Mouse (Mus musculus) ES-E14 (cell line): ENCODE data around the gene Nrarp. TPM values are rescaled to one million over a fixed set of nuclear protein-coding genes. Genes with fewer than 3 reads are reported as not detected.

Experiments used
- DNase-seq: peaks from one replicate; pipeline ENCODE4 v3.0.0-alpha.2; 2013; ENCODE audit warnings: low read depth, low spot score
- H3K27ac ChIP-seq: 2 replicates; pipeline ENCODE4 v1.5.1; 2012; ENCODE audit warnings: low read depth, mild to moderate bottlenecking, low read length, moderate library complexity, mixed read lengths; ENCODE audit not compliant: poor library complexity, insufficient read depth, severe bottlenecking
- H3K36me3 ChIP-seq: 2 replicates; pipeline ENCODE4 v1.6.1; 2012; ENCODE audit warnings: mild to moderate bottlenecking, low read length, moderate library complexity, mixed read lengths; ENCODE audit not compliant: control insufficient read depth, poor library complexity, insufficient read depth, severe bottlenecking
- H3K4me1 ChIP-seq, 2 experiments: fragments of 150-350 bp in 1 of 2; sonication (generic) in 1 of 2; 2 replicates each; pipeline ENCODE4 v1.6.1; 2012; ENCODE audit warnings: low read length in 2 of 2, mild to moderate bottlenecking in 1 of 2, mixed read lengths in 1 of 2; ENCODE audit not compliant: control insufficient read depth in 2 of 2, insufficient read depth in 2 of 2, poor library complexity in 1 of 2
- H3K4me3 ChIP-seq, 2 experiments: fragments of 150-350 bp in 1 of 2; sonication (generic) in 1 of 2; 2 replicates each; pipeline ENCODE4 v1.5.1; 2012; ENCODE audit warnings: low read length in 2 of 2, low read depth in 1 of 2, mild to moderate bottlenecking in 1 of 2, mixed read lengths in 1 of 2; ENCODE audit not compliant: insufficient read depth in 1 of 2, poor library complexity in 1 of 2, severe bottlenecking in 1 of 2
- H3K9ac ChIP-seq: 2 replicates; pipeline ENCODE4 v1.6.1; 2012; ENCODE audit warnings: low read depth, mild to moderate bottlenecking, low read length, mixed read lengths; ENCODE audit not compliant: poor library complexity, insufficient read depth, severe bottlenecking
- H3K9me3 ChIP-seq: fragments of 150-350 bp; sonication (generic); 2 replicates; pipeline ENCODE4 v1.6.1; 2012; ENCODE audit warnings: low read depth, mild to moderate bottlenecking, low read length; ENCODE audit not compliant: control insufficient read depth, insufficient read depth
- CHD2 ChIP-seq: IDR thresholded peaks from 2 replicates; pipeline ENCODE4 v1.6.1; 2014; ENCODE audit warnings: mild to moderate bottlenecking, low read depth, low read length, inconsistent platforms
- HCFC1 ChIP-seq: IDR thresholded peaks from 2 replicates; pipeline ENCODE4 v1.6.1; 2012; ENCODE audit warnings: low read length, inconsistent platforms, borderline replicate concordance; ENCODE audit not compliant: insufficient read depth
- MAFK ChIP-seq: IDR thresholded peaks from 2 replicates; pipeline ENCODE4 v1.6.1; 2014; ENCODE audit warnings: mild to moderate bottlenecking, low read depth, low read length, inconsistent platforms; ENCODE audit not compliant: insufficient read depth
- ZC3H11A ChIP-seq: IDR thresholded peaks from 2 replicates; pipeline ENCODE4 v1.6.1; 2012; ENCODE audit warnings: low read depth, mild to moderate bottlenecking, inconsistent platforms, low read length, borderline replicate concordance
- ZNF384 ChIP-seq: IDR thresholded peaks from 2 replicates; pipeline ENCODE4 v1.6.1; 2012; ENCODE audit warnings: low read depth, low read length, inconsistent platforms
- in situ Hi-C, 2 experiments: fragments of 600-800 bp; cut with MboI; formaldehyde crosslinking; loops; one replicate each; pipeline ENCODE4 v1.15.1; 2025; ENCODE audit warnings: low sequenced_read_pairs in 2 of 2, inconsistent platforms in 1 of 2; ENCODE audit not compliant: unreplicated experiment in 2 of 2
- total RNA-seq: library from RNA; depleted of rRNA; stranded (reverse); fragments of 300-350 nt; gene quantifications from 2 replicates; pipeline ENCODE4 v1.2.3, GENCODE M21; 2012; rRNA removed

Nrarp gene
- total RNA-seq, result 1.9 and 2.1 TPM in 2 replicates

DNA sequence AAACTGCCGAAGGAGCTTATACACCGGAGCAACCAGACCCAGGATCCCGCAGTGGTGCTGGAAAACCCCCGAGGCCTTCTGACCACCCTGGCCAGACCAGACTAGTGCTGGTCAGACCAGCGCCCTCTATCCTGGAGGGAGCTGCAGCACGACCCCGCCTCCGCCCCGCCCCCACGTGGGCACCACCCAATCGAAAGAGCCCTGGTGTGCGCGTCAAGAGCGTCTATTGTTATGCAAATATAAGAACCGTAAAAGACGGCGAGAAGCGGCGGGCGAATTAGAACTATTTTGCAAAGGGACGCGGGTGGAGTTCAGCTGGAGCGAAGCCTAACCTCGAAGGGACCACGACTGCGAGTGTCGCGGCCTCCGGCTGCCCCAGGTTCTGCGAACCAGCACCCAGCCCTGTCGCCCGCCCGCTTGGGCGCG, at the start of gene Nrarp:
Gene Nrarp, plus strand, starts transcription at position 281 of the 426 bp plus-strand sequence.
- Histone ChIP-seq H3K27ac (no peak within 1 kb of the TSS), H3K4me3 (peak within 1 kb of the TSS; percentile 62 to 68), H3K9me3 (no peaks in the 10 kb centered on the region), H3K36me3 (no peaks in the 10 kb centered on the region), H3K4me1 (peaks cover 1 to 4% of the 10 kb centered on the region in 2 experiments; a peak in 1 of 4 replicates), H3K9ac (peak within 1 kb of the TSS; percentile 58)
- peak; percentile 93 for DNase-seq
- in situ Hi-C loops, result no loop called here
- no peak for TF ChIP-seq HCFC1
- no peak for TF ChIP-seq ZNF384
- TF ChIP-seq ZC3H11A, result no peak
- TF ChIP-seq MAFK, result no peak
- TF ChIP-seq CHD2, result no peak

DNA sequence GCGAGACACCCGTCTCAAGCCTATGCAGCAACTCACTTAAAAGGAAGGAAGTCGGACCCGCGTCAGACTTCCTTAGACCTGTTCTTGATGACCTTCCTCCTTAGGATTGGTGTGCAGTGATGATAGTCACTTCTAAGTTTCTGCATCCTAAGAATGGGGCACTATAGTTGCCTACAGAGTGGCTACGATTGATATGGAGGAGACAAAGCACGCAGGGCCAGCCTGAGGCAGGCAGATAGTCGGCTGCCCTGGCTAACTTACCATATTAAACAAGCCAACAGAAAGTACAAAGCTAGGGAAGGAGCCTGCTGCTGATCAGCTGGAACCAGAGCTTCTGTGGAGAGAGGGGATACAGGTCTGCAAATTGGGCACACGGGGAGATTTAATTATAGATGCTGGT, 49.0 kb upstream of the Nrarp start:
- no peak for TF ChIP-seq CHD2
- no peak for TF ChIP-seq HCFC1
- TF ChIP-seq ZNF384, result no peak
- no peak for TF ChIP-seq MAFK
- TF ChIP-seq ZC3H11A, result no peak
- in situ Hi-C loops, result no loop called here
- Histone ChIP-seq H3K27ac (no peak overlapping the region), H3K4me1 (no peaks in the 10 kb centered on the region), H3K9ac (no peak overlapping the region), H3K9me3 (no peaks in the 10 kb centered on the region), H3K36me3 (no peaks in the 10 kb centered on the region), H3K4me3 (no peak overlapping the region)
- no peak for DNase-seq

DNA sequence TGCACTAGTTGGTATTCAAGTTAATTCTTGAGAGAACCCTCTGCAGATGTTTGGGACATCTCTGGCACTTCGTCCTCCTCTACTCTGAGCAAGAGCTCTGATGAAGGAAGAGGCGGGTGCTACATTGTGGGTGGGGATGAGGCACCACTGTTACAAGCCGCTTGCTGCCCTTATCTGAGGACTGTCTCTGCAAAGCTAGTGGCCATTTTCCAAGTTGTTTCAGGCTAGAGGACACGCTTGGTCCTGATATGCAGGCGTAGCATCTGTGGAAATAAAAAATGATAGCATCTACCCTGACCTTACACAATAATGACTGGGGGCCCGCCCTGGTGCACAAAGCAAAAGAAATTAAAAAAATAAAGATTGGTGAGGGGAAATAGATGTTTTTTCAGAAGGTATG, 42.7 kb upstream of the Nrarp start:
- H3K9ac ChIP-seq, result no peak overlapping the region
- DNase-seq, result no peak
- no peak overlapping the region for H3K27ac ChIP-seq
- TF ChIP-seq HCFC1 (no peak), ZC3H11A (no peak), CHD2 (no peak), MAFK (no peak), ZNF384 (no peak)
- peaks cover 0 to 2% of the 10 kb centered on the region in 2 experiments; a peak in 1 of 4 replicates for H3K4me1 ChIP-seq
- H3K4me3 ChIP-seq, result no peak overlapping the region
- H3K9me3 ChIP-seq, result no peaks in the 10 kb centered on the region
- H3K36me3 ChIP-seq, result no peaks in the 10 kb centered on the region
- in situ Hi-C loops, result no loop called here

DNA sequence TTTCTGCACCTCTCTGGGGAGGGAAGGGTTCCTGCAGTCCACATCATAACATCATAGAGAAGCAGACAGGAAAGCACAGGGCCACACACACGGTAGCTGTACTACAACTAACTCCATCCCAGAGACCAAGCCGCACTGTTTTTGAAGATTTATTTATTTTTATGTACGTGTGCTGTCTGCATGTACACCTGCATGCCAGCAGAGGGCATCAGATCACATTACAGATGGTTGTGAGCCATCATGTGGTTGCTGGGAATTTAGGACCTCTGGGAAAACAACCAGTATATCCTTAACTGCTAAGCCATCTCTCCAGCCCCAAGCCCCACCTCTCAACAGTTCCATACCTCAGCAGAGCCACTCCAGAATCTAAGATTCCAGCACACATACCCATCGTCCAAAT, 39.4 kb upstream of the Nrarp start:
- Histone ChIP-seq H3K27ac (no peak overlapping the region), H3K9me3 (no peaks in the 10 kb centered on the region), H3K36me3 (no peaks in the 10 kb centered on the region), H3K4me1 (peaks cover 0 to 2% of the 10 kb centered on the region in 2 experiments; a peak in 1 of 4 replicates), H3K9ac (no peak overlapping the region), H3K4me3 (no peak overlapping the region)
- no peak for DNase-seq
- in situ Hi-C loops, result no loop called here
- TF ChIP-seq HCFC1 (no peak), ZNF384 (no peak), CHD2 (no peak), ZC3H11A (no peak)

DNA sequence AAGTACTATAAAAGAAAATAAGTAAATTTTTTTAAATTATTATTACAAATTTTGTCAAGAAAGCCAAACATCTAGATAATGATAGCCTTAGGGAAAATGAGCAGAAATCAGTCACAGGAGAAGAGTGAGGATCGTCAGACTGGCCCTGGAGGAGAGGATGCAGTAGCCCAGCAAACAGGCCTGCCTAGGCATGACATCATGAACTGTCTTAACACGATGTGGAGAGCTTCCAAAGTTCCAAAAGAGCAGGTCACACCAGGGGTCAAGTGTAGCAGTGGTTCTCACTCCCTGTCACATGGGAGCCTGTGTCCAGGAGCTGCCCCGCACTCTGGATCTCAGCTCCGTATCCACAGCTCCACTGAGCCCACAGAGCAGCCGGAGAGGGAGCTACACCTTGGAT, 38.6 kb upstream of the Nrarp start:
- H3K9me3 ChIP-seq, result no peaks in the 10 kb centered on the region
- peaks cover 0 to 2% of the 10 kb centered on the region in 2 experiments; a peak in 1 of 4 replicates for H3K4me1 ChIP-seq
- no peaks in the 10 kb centered on the region for H3K36me3 ChIP-seq
- DNase-seq, result no peak
- TF ChIP-seq HCFC1, result no peak
- no peak for TF ChIP-seq CHD2
- no peak for TF ChIP-seq ZNF384
- no peak for TF ChIP-seq MAFK
- TF ChIP-seq ZC3H11A, result no peak
- in situ Hi-C loops, result no loop called here
- H3K27ac ChIP-seq, result no peak overlapping the region
- H3K4me3 ChIP-seq, result no peak overlapping the region
- H3K9ac ChIP-seq, result no peak overlapping the region
